Mouse (Mus musculus): ENCODE data around the gene Ppp2r5e. TPM values are rescaled to one million over a fixed set of nuclear protein-coding genes. Genes with fewer than 3 reads are reported as not detected.

Ppp2r5e gene
- polyA plus RNA-seq, 1 experiment from 2014 or later = 23.3 TPM

- Histone ChIP-seq H3K4me2 (replicated peaks; ENCODE audit: low read depth, low read length) (no peak overlapping the region), H3K4me3 (ENCODE audit: low read depth, low read length) (no peak overlapping the region), H3K9ac (ENCODE audit: low read depth, low read length) (no peak overlapping the region), H3K27me3 (ENCODE audit: control insufficient read depth, insufficient read depth, low read length) (no peaks in the 10 kb centered on the region), H3K36me3 (ENCODE audit: control insufficient read depth, insufficient read depth, low read length) (no peaks in the 10 kb centered on the region), H3K9me3 (ENCODE audit: control insufficient read depth, low read length) (no peaks in the 10 kb centered on the region), H3K4me1 (replicated peaks; ENCODE audit: control insufficient read depth, insufficient read depth, low read length) (no peaks in the 10 kb centered on the region), H3K27ac (ENCODE audit: low read depth, low read length) (no peak overlapping the region)
- DNase-seq (ENCODE audit: low spot score) = no peak
- WGBS = 88% methylated on average over 9 of the region's 9 CpGs
- no peak for ATAC-seq (ENCODE audit: low FRiP score)
Observed at GRCm38 (mm10) chr12:75412964-75413363, 183.1 kb downstream of the Ppp2r5e start.

Other genes with a start within 250 kb of the Ppp2r5e start
- not detected in 2 replicates for gene Gphb5, start 179.5 kb downstream of the Ppp2r5e start, polyA plus RNA-seq (2014; fragmentation: Nextera tagmentation; extraction: Ambion mirVana)
- gene Wdr89, start 73.3 kb upstream of the Ppp2r5e start, polyA plus RNA-seq (2014; fragmentation: Nextera tagmentation; extraction: Ambion mirVana) = 9.3 and 10.5 TPM in 2 replicates
- 8.1 and 10.1 TPM in 2 replicates for gene Sgpp1, start 139.5 kb upstream of the Ppp2r5e start, polyA plus RNA-seq (2014; fragmentation: Nextera tagmentation; extraction: Ambion mirVana)
- 75.2 and 97.5 TPM in 2 replicates for gene Syne2, start 221.9 kb upstream of the Ppp2r5e start, polyA plus RNA-seq (2014; fragmentation: Nextera tagmentation; extraction: Ambion mirVana)